Mouse (Mus musculus): ENCODE measurements around the gene Gpr132.

GRCm38 (mm10) chr12:112866467-112867080 is 1.5 kb downstream of the Gpr132 start:
- 0 out of 2 replicates have a peak, but pooled peaks have one; percentile 27 for TF ChIP-seq NRF1 (IDR thresholded peaks at IDR 0.05; ENCODE audit: low read depth, low read length)
- no peak for TF ChIP-seq CTCF (conservative IDR thresholded peaks at IDR 0.05 in 1 of 2, IDR thresholded peaks at IDR 0.05 in 1 of 2; ENCODE audit: low read depth in 2 of 2, low read length in 2 of 2)
- TF ChIP-seq POLR2AphosphoS2 (IDR thresholded peaks at IDR 0.05; ENCODE audit: low read depth, low read length): no peak
- peak; percentile 58; the same call in 1 of the 2 replicates for TF ChIP-seq EP300 (IDR thresholded peaks at IDR 0.05; ENCODE audit: low read length)
- TF ChIP-seq MAZ (IDR thresholded peaks at IDR 0.05; ENCODE audit: low read depth, low read length): peak; percentile 11; the same call in 1 of the 2 replicates
- TF ChIP-seq POLR2A (IDR thresholded peaks at IDR 0.05; ENCODE audit: low read depth, low read length): peak; percentile 32; the same call in 1 of the 2 replicates
- 0 out of 2 replicates have a peak, but pooled peaks have one; percentile 16 for TF ChIP-seq SIN3A (IDR thresholded peaks at IDR 0.05; ENCODE audit: low read length)
- 0 out of 2 replicates have a peak, but pooled peaks have one; percentile 19 for TF ChIP-seq TCF12 (IDR thresholded peaks at IDR 0.05; ENCODE audit: low read depth, low read length)
- no peak for TF ChIP-seq ZNF384 (IDR thresholded peaks at IDR 0.05; ENCODE audit: low read depth, low read length)
- TF ChIP-seq MYC (IDR thresholded peaks at IDR 0.05; ENCODE audit: low read depth, low read length): no peak
- no peak for TF ChIP-seq GABPA (IDR thresholded peaks at IDR 0.05; ENCODE audit: insufficient replicate concordance, low read depth, low read length)
- TF ChIP-seq USF2 (conservative IDR thresholded peaks at IDR 0.05; ENCODE audit: low read depth, low read length): no peak
- TF ChIP-seq CHD2 (IDR thresholded peaks at IDR 0.05; ENCODE audit: low read length): no peak
